Mouse (Mus musculus): ENCODE results near the gene Aldh3a1. TPM values are rescaled to one million over a fixed set of nuclear protein-coding genes. Genes with fewer than 3 reads are reported as not detected.
"Not testable (repeated sequence)": the region's sequence is repeated elsewhere in the genome, so short reads cannot be mapped to it uniquely, and the experiment has no call there.

The Aldh3a1 gene
- not detected in 2 replicates for total RNA-seq (2017)

- ATAC-seq (replicated peaks in 1 of 2; ENCODE audit: insufficient read depth in 1 of 2, low FRiP score in 2 of 2, low TSS enrichment in 1 of 2, low read depth in 1 of 2, poor library complexity in 2 of 2, severe bottlenecking in 2 of 2) = 0 out of 4 replicates have a peak, but pooled peaks of 1 of the 2 experiments have one; percentile 27
Measured at GRCm38 (mm10) chr11:61207487-61208246, at the start of gene Aldh3a1. Gene Aldh3a1, plus strand, starts transcription at chr11:61207537.

GRCm38 (mm10) chr11:61158141-61158540 is 49.2 kb upstream of the Aldh3a1 start:
- ATAC-seq (replicated peaks in 1 of 2; ENCODE audit: insufficient read depth in 1 of 2, low FRiP score in 2 of 2, low TSS enrichment in 1 of 2, low read depth in 1 of 2, poor library complexity in 2 of 2, severe bottlenecking in 2 of 2) = no peak

GRCm38 (mm10) chr11:61159796-61160732 is 47.3 kb upstream of the Aldh3a1 start:
- ATAC-seq (replicated peaks in 1 of 2; ENCODE audit: insufficient read depth in 1 of 2, low FRiP score in 2 of 2, low TSS enrichment in 1 of 2, low read depth in 1 of 2, poor library complexity in 2 of 2, severe bottlenecking in 2 of 2) = peak; percentile 68 to 84

GRCm38 (mm10) chr11:61161121-61161520 is 46.2 kb upstream of the Aldh3a1 start:
- no peak for ATAC-seq (replicated peaks in 1 of 2; ENCODE audit: insufficient read depth in 1 of 2, low FRiP score in 2 of 2, low TSS enrichment in 1 of 2, low read depth in 1 of 2, poor library complexity in 2 of 2, severe bottlenecking in 2 of 2)

GRCm38 (mm10) chr11:61162776-61163175 is 44.6 kb upstream of the Aldh3a1 start:
- ATAC-seq (replicated peaks in 1 of 2; ENCODE audit: insufficient read depth in 1 of 2, low FRiP score in 2 of 2, low TSS enrichment in 1 of 2, low read depth in 1 of 2, poor library complexity in 2 of 2, severe bottlenecking in 2 of 2) = no peak

GRCm38 (mm10) chr11:61163341-61163740 is 44.0 kb upstream of the Aldh3a1 start:
- no peak for ATAC-seq (replicated peaks in 1 of 2; ENCODE audit: insufficient read depth in 1 of 2, low FRiP score in 2 of 2, low TSS enrichment in 1 of 2, low read depth in 1 of 2, poor library complexity in 2 of 2, severe bottlenecking in 2 of 2)

- ATAC-seq (replicated peaks in 1 of 2; ENCODE audit: insufficient read depth in 1 of 2, low FRiP score in 2 of 2, low TSS enrichment in 1 of 2, low read depth in 1 of 2, poor library complexity in 2 of 2, severe bottlenecking in 2 of 2) = no peak
Measured at GRCm38 (mm10) chr11:61164366-61164765, 43.0 kb upstream of the Aldh3a1 start.

- ATAC-seq (replicated peaks in 1 of 2; ENCODE audit: insufficient read depth in 1 of 2, low FRiP score in 2 of 2, low TSS enrichment in 1 of 2, low read depth in 1 of 2, poor library complexity in 2 of 2, severe bottlenecking in 2 of 2) = no peak
Measured at GRCm38 (mm10) chr11:61164881-61165280, 42.5 kb upstream of the Aldh3a1 start.

GRCm38 (mm10) chr11:61170184-61170583 is 37.2 kb upstream of the Aldh3a1 start:
- no peak for ATAC-seq (replicated peaks in 1 of 2; ENCODE audit: insufficient read depth in 1 of 2, low FRiP score in 2 of 2, low TSS enrichment in 1 of 2, low read depth in 1 of 2, poor library complexity in 2 of 2, severe bottlenecking in 2 of 2)

- ATAC-seq (replicated peaks in 1 of 2; ENCODE audit: insufficient read depth in 1 of 2, low FRiP score in 2 of 2, low TSS enrichment in 1 of 2, low read depth in 1 of 2, poor library complexity in 2 of 2, severe bottlenecking in 2 of 2) = not testable (repeated sequence)
Measured at GRCm38 (mm10) chr11:61173477-61173876, 33.9 kb upstream of the Aldh3a1 start.

- ATAC-seq (replicated peaks in 1 of 2; ENCODE audit: insufficient read depth in 1 of 2, low FRiP score in 2 of 2, low TSS enrichment in 1 of 2, low read depth in 1 of 2, poor library complexity in 2 of 2, severe bottlenecking in 2 of 2) = peak in 1 of 2 experiments; percentile 22; a peak in 1 of 4 replicates
Measured at GRCm38 (mm10) chr11:61174291-61174820, 33.0 kb upstream of the Aldh3a1 start.

GRCm38 (mm10) chr11:61174821-61175658 is 32.3 kb upstream of the Aldh3a1 start, which contains the start of gene Usp22:
Gene Usp22, minus strand, starts transcription at chr11:61175055.
- peak; percentile 95 to 96 for ATAC-seq (replicated peaks in 1 of 2; ENCODE audit: insufficient read depth in 1 of 2, low FRiP score in 2 of 2, low TSS enrichment in 1 of 2, low read depth in 1 of 2, poor library complexity in 2 of 2, severe bottlenecking in 2 of 2)

GRCm38 (mm10) chr11:61175778-61176177 is 31.6 kb upstream of the Aldh3a1 start:
- ATAC-seq (replicated peaks in 1 of 2; ENCODE audit: insufficient read depth in 1 of 2, low FRiP score in 2 of 2, low TSS enrichment in 1 of 2, low read depth in 1 of 2, poor library complexity in 2 of 2, severe bottlenecking in 2 of 2) = no peak

- no peak for ATAC-seq (replicated peaks in 1 of 2; ENCODE audit: insufficient read depth in 1 of 2, low FRiP score in 2 of 2, low TSS enrichment in 1 of 2, low read depth in 1 of 2, poor library complexity in 2 of 2, severe bottlenecking in 2 of 2)
Measured at GRCm38 (mm10) chr11:61176321-61176720, 31.0 kb upstream of the Aldh3a1 start.

- ATAC-seq (replicated peaks in 1 of 2; ENCODE audit: insufficient read depth in 1 of 2, low FRiP score in 2 of 2, low TSS enrichment in 1 of 2, low read depth in 1 of 2, poor library complexity in 2 of 2, severe bottlenecking in 2 of 2) = no peak
Measured at GRCm38 (mm10) chr11:61180361-61180760, 27.0 kb upstream of the Aldh3a1 start.

- no peak for ATAC-seq (replicated peaks in 1 of 2; ENCODE audit: insufficient read depth in 1 of 2, low FRiP score in 2 of 2, low TSS enrichment in 1 of 2, low read depth in 1 of 2, poor library complexity in 2 of 2, severe bottlenecking in 2 of 2)
Measured at GRCm38 (mm10) chr11:61181624-61182023, 25.7 kb upstream of the Aldh3a1 start.

GRCm38 (mm10) chr11:61183820-61184219 is 23.5 kb upstream of the Aldh3a1 start:
- no peak for ATAC-seq (replicated peaks in 1 of 2; ENCODE audit: insufficient read depth in 1 of 2, low FRiP score in 2 of 2, low TSS enrichment in 1 of 2, low read depth in 1 of 2, poor library complexity in 2 of 2, severe bottlenecking in 2 of 2)

All from hematopoietic stem cell, adult 5-6 weeks (primary cell).